Comparison of ENCODE assay signal across 23 mouse cellular contexts in the genomic region with DNA sequence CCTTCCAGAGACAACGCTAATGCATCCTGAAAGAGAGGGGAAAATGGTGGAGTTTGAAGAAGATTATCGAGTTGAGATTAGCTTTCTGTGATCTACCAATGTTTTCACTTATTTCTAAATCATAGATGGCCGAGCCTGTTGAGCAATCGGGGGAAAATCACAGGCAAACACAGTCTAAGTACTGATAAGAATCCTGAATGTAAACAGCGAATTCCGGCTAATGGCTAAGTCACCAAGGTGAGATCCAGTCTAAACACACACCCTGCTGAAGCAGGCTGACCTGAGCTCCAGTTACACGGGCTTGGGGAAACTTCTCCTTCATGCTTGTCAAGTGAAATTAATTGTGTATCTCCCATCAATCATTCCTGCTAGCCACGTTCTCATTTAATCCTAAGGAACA.
DNase-seq lines count a peak whose midpoint lies in the region; ATAC-seq and TF ChIP-seq lines count a peak whose summit lies in the region.
"Had no signal": no experiment of that assay in that cellular context is flagged by ENCODE, and none has a peak within 500 bp of the region (broad histone marks: within the 10 kb centered on the region; RNA-seq: fewer than 3 reads in every experiment).

No protein-coding gene starts in this region.

- no peak overlapping the region for H3K27ac ChIP-seq in liver, embryonic 16.5 days (ENCODE audit: low read length)
- no peak overlapping the region for H3K27ac ChIP-seq in liver, embryonic 12.5 days
- peak overlapping the region; percentile 14; the same call in 1 of the 2 replicates for H3K27ac ChIP-seq in stomach, embryonic 15.5 days
- no peak overlapping the region for H3K27ac ChIP-seq in hindbrain, postnatal 0 days
- H3K27ac ChIP-seq: embryonic facial prominence, embryonic 12.5 days; heart, embryonic 13.5 days; hindbrain, embryonic 13.5 days; intestine, embryonic 15.5 days; limb, embryonic 15.5 days; midbrain, embryonic 15.5 days had no signal

- no peaks in the 10 kb centered on the region for H3K27me3 ChIP-seq in liver, embryonic 16.5 days (ENCODE audit: control insufficient read depth, insufficient read depth, low read depth, low read length)
- no peaks in the 10 kb centered on the region for H3K27me3 ChIP-seq in liver, embryonic 12.5 days (replicated peaks)
- no peaks in the 10 kb centered on the region for H3K27me3 ChIP-seq in stomach, embryonic 15.5 days (replicated peaks)
- H3K27me3 ChIP-seq in hindbrain, postnatal 0 days (ENCODE audit: insufficient read depth, low read length): no peaks in the 10 kb centered on the region
- H3K27me3 ChIP-seq: embryonic facial prominence, embryonic 12.5 days; heart, embryonic 13.5 days; hindbrain, embryonic 13.5 days; intestine, embryonic 15.5 days; limb, embryonic 15.5 days; midbrain, embryonic 15.5 days; Patski had no signal

- H3K9ac ChIP-seq in liver, embryonic 16.5 days (ENCODE audit: low read depth, low read length): no peak overlapping the region
- no peak overlapping the region for H3K9ac ChIP-seq in liver, embryonic 12.5 days
- H3K9ac ChIP-seq in stomach, embryonic 15.5 days: no peak overlapping the region
- no peak overlapping the region for H3K9ac ChIP-seq in hindbrain, postnatal 0 days (replicated peaks; ENCODE audit: low read length)
- H3K9ac ChIP-seq: embryonic facial prominence, embryonic 12.5 days; heart, embryonic 13.5 days; hindbrain, embryonic 13.5 days; intestine, embryonic 15.5 days; limb, embryonic 15.5 days; midbrain, embryonic 15.5 days had no signal

- H3K4me1 ChIP-seq in liver, embryonic 16.5 days (ENCODE audit: control insufficient read depth, low read depth, low read length): no peaks in the 10 kb centered on the region
- H3K4me1 ChIP-seq in liver, embryonic 12.5 days: no peaks in the 10 kb centered on the region
- no peaks in the 10 kb centered on the region for H3K4me1 ChIP-seq in lung, adult 2 months (ENCODE audit: control insufficient read depth, insufficient read depth, low read length)
- H3K4me1 ChIP-seq in stomach, embryonic 15.5 days: no peaks in the 10 kb centered on the region; the same call in 1 of the 2 replicates
- no peaks in the 10 kb centered on the region for H3K4me1 ChIP-seq in hindbrain, postnatal 0 days (ENCODE audit: insufficient read depth, low read length)
- H3K4me1 ChIP-seq: heart, embryonic 13.5 days; hindbrain, embryonic 13.5 days; intestine, embryonic 15.5 days; limb, embryonic 15.5 days; midbrain, embryonic 15.5 days had no signal

- no peak for TF ChIP-seq POLR2A in lung, adult 2 months (IDR thresholded peaks at IDR 0.05; ENCODE audit: borderline replicate concordance, extremely low read depth, low read depth, low read length)

- WGBS in liver, embryonic 16.5 days (ENCODE audit: insufficient replicate concordance): 25% methylated on average over 8 of the region's 8 CpGs
- 32% methylated on average over 8 of the region's 8 CpGs for WGBS in liver, embryonic 12.5 days (ENCODE audit: insufficient replicate concordance)
- 15% methylated on average over 8 of the region's 8 CpGs for WGBS in lung, adult 2 months
- 14% methylated on average over 8 of the region's 8 CpGs for WGBS in stomach, embryonic 15.5 days
- WGBS in hindbrain, postnatal 0 days: 64% methylated on average over 8 of the region's 8 CpGs

- H3K4me3 ChIP-seq in liver, embryonic 16.5 days (ENCODE audit: low read depth, low read length): no peak overlapping the region
- H3K4me3 ChIP-seq in liver, embryonic 12.5 days: no peak overlapping the region
- H3K4me3 ChIP-seq in lung, adult 2 months (replicated peaks; ENCODE audit: extremely low read depth, low read depth, low read length): no peak overlapping the region
- no peak overlapping the region for H3K4me3 ChIP-seq in stomach, embryonic 15.5 days (replicated peaks)
- H3K4me3 ChIP-seq in hindbrain, postnatal 0 days (ENCODE audit: low read length): no peak overlapping the region
- H3K4me3 ChIP-seq: embryonic facial prominence, embryonic 12.5 days; erythroblast, embryonic 14.5 days; heart, embryonic 13.5 days; hindbrain, embryonic 13.5 days; intestine, embryonic 15.5 days; limb, embryonic 15.5 days; midbrain, embryonic 15.5 days; myocyte had no signal

- H3K36me3 ChIP-seq in liver, embryonic 16.5 days (ENCODE audit: control insufficient read depth, insufficient read depth): no peaks in the 10 kb centered on the region
- H3K36me3 ChIP-seq in liver, embryonic 12.5 days: no peaks in the 10 kb centered on the region
- no peaks in the 10 kb centered on the region for H3K36me3 ChIP-seq in stomach, embryonic 15.5 days
- no peaks in the 10 kb centered on the region for H3K36me3 ChIP-seq in hindbrain, postnatal 0 days (ENCODE audit: insufficient read depth, low read length)
- H3K36me3 ChIP-seq: embryonic facial prominence, embryonic 12.5 days; heart, embryonic 13.5 days; hindbrain, embryonic 13.5 days; intestine, embryonic 15.5 days; limb, embryonic 15.5 days; midbrain, embryonic 15.5 days had no signal

- ATAC-seq in liver, embryonic 16.5 days (ENCODE audit: low read depth): peak; percentile 71; the same call in 1 of the 2 replicates
- no peak for ATAC-seq in liver, embryonic 12.5 days
- ATAC-seq in stomach, embryonic 15.5 days (ENCODE audit: insufficient read depth, low FRiP score, low read depth): peak; percentile 87
- no peak for ATAC-seq in hindbrain, postnatal 0 days
- ATAC-seq: forebrain, embryonic 14.5 days; intestine, embryonic 15.5 days; midbrain, embryonic 15.5 days; Patski had no signal

- peak; percentile 39 for DNase-seq in lung, adult 2 months
- peak; percentile 41 for DNase-seq in lung, postnatal 10 days
- DNase-seq in thymus, postnatal 4 days: no peak
- no peak for DNase-seq in hindbrain, postnatal 0 days (ENCODE audit: low spot score)
- no peak for DNase-seq in gastrocnemius, postnatal 36 days
- DNase-seq: adrenal gland, postnatal 10 days; cerebellum, adult 9-11 months; gastrocnemius, postnatal 10 days; heart, adult 18-20 months; thymus, adult 2 months had no signal

- intact Hi-C loops in gastrocnemius, postnatal 36 days (cut with DNase I): no loop called here

- no peak for TF ChIP-seq CTCF in lung, adult 2 months (IDR thresholded peaks at IDR 0.05; ENCODE audit: insufficient read depth, low read length)
- no peak for TF ChIP-seq CTCF in hindbrain, postnatal 0 days (IDR thresholded peaks at IDR 0.05; ENCODE audit: low read depth)

- H3K4me2 ChIP-seq in liver, embryonic 16.5 days (ENCODE audit: low read depth, low read length): no peak overlapping the region
- H3K4me2 ChIP-seq in liver, embryonic 12.5 days: no peak overlapping the region
- H3K4me2 ChIP-seq in stomach, embryonic 15.5 days: peak overlapping the region; percentile 21; the same call in 1 of the 2 replicates
- no peak overlapping the region for H3K4me2 ChIP-seq in hindbrain, postnatal 0 days (ENCODE audit: low read depth, low read length)
- H3K4me2 ChIP-seq: embryonic facial prominence, embryonic 12.5 days; heart, embryonic 13.5 days; hindbrain, embryonic 13.5 days; intestine, embryonic 15.5 days; limb, embryonic 15.5 days; midbrain, embryonic 15.5 days had no signal

- no peaks in the 10 kb centered on the region for H3K9me3 ChIP-seq in liver, embryonic 16.5 days (replicated peaks; ENCODE audit: control insufficient read depth, low read length)
- H3K9me3 ChIP-seq in liver, embryonic 12.5 days (replicated peaks): no peaks in the 10 kb centered on the region
- H3K9me3 ChIP-seq in stomach, embryonic 15.5 days: no peaks in the 10 kb centered on the region
- no peaks in the 10 kb centered on the region for H3K9me3 ChIP-seq in hindbrain, postnatal 0 days (ENCODE audit: low read length)
- H3K9me3 ChIP-seq: embryonic facial prominence, embryonic 12.5 days; heart, embryonic 13.5 days; hindbrain, embryonic 13.5 days; intestine, embryonic 15.5 days; limb, embryonic 15.5 days; midbrain, embryonic 15.5 days had no signal

Comparison
In these comparisons a context has a peak if more than half of its experiments do, and no peak if none do; other contexts are left out.
1. ATAC-seq: peak in liver, embryonic 16.5 days (single experiment) and stomach, embryonic 15.5 days (single experiment); none in liver, embryonic 12.5 days (single experiment) and hindbrain, postnatal 0 days (single experiment).
2. DNase-seq: peak in lung, adult 2 months (single experiment) and lung, postnatal 10 days (single experiment); none in thymus, postnatal 4 days (single experiment), hindbrain, postnatal 0 days (single experiment) and gastrocnemius, postnatal 36 days (0 of 2).